Mouse (Mus musculus): ENCODE measurements around the gene C2cd5. TPM values are rescaled to one million over a fixed set of nuclear protein-coding genes. Genes with fewer than 3 reads are reported as not detected.
A peak's percentile ranks its signal among the peaks of the same experiment; 100 is the strongest.
"Not testable (repeated sequence)": the region's sequence is repeated elsewhere in the genome, so short reads cannot be mapped to it uniquely, and the experiment has no call there.

Gene C2cd5
- polyA plus RNA-seq, 1 experiment from 2014 or later: 43.9 TPM

GRCm38 (mm10) chr6:143005209-143005608, 94.7 kb downstream of the C2cd5 start:
- H3K9me3 ChIP-seq (replicated peaks); H3K4me3 ChIP-seq (replicated peaks); H3K9ac ChIP-seq (replicated peaks); ATAC-seq (ENCODE audit: low FRiP score); H3K27me3 ChIP-seq (replicated peaks); H3K4me2 ChIP-seq; H3K27ac ChIP-seq (replicated peaks); H3K4me1 ChIP-seq: not testable (repeated sequence)
- WGBS: 91% methylated on average over 9 of the region's 9 CpGs
- peaks cover 12% of the 10 kb centered on the region for H3K36me3 ChIP-seq

- H3K4me2 ChIP-seq: no peak overlapping the region
- ATAC-seq (ENCODE audit: low FRiP score): no peak
- H3K36me3 ChIP-seq: peaks cover 9% of the 10 kb centered on the region
- no peak overlapping the region for H3K9ac ChIP-seq (replicated peaks)
- no peaks in the 10 kb centered on the region for H3K9me3 ChIP-seq (replicated peaks)
- no peaks in the 10 kb centered on the region for H3K4me1 ChIP-seq
- H3K27ac ChIP-seq (replicated peaks): no peak overlapping the region
- H3K27me3 ChIP-seq (replicated peaks): no peaks in the 10 kb centered on the region
- H3K4me3 ChIP-seq (replicated peaks): no peak overlapping the region
- 78% methylated on average over 9 of the region's 9 CpGs for WGBS
These were observed 95.1 kb downstream of the C2cd5 start for GRCm38 (mm10) chr6:143004801-143005200.

GRCm38 (mm10) chr6:142998221-142998999, 101.5 kb downstream of the C2cd5 start:
- Histone ChIP-seq H3K9me3 (replicated peaks) (no peaks in the 10 kb centered on the region), H3K4me3 (replicated peaks) (no peak overlapping the region), H3K9ac (replicated peaks) (no peak overlapping the region), H3K27ac (replicated peaks) (no peak overlapping the region), H3K4me1 (peaks cover 20% of the 10 kb centered on the region), H3K36me3 (no peaks in the 10 kb centered on the region), H3K27me3 (replicated peaks) (no peaks in the 10 kb centered on the region), H3K4me2 (no peak overlapping the region)
- WGBS: 54% methylated on average over 12 of the region's 12 CpGs
- no peak; the same call in 1 of the 2 replicates for ATAC-seq (ENCODE audit: low FRiP score)

GRCm38 (mm10) chr6:142996887-142997286, 103.1 kb downstream of the C2cd5 start:
- peaks cover 30% of the 10 kb centered on the region for H3K4me1 ChIP-seq
- no peak overlapping the region for H3K9ac ChIP-seq (replicated peaks)
- H3K36me3 ChIP-seq: no peaks in the 10 kb centered on the region
- H3K4me2 ChIP-seq: no peak overlapping the region
- WGBS: 75% methylated on average over 3 of the region's 3 CpGs
- ATAC-seq (ENCODE audit: low FRiP score): no peak
- no peaks in the 10 kb centered on the region for H3K9me3 ChIP-seq (replicated peaks)
- no peak overlapping the region for H3K27ac ChIP-seq (replicated peaks)
- no peaks in the 10 kb centered on the region for H3K27me3 ChIP-seq (replicated peaks)
- no peak overlapping the region for H3K4me3 ChIP-seq (replicated peaks)

GRCm38 (mm10) chr6:142995567-142995966, 104.4 kb downstream of the C2cd5 start:
- Histone ChIP-seq H3K9me3 (replicated peaks) (no peaks in the 10 kb centered on the region), H3K4me3 (replicated peaks) (no peak overlapping the region), H3K4me2 (no peak overlapping the region), H3K27ac (replicated peaks) (no peak overlapping the region), H3K9ac (replicated peaks) (no peak overlapping the region), H3K4me1 (peaks cover 39% of the 10 kb centered on the region), H3K36me3 (no peaks in the 10 kb centered on the region), H3K27me3 (replicated peaks) (no peaks in the 10 kb centered on the region)
- no peak for ATAC-seq (ENCODE audit: low FRiP score)
- 72% methylated on average over 5 of the region's 5 CpGs for WGBS

GRCm38 (mm10) chr6:142994821-142995220, 105.1 kb downstream of the C2cd5 start:
- no peak overlapping the region for H3K27ac ChIP-seq (replicated peaks)
- no peak overlapping the region for H3K9ac ChIP-seq (replicated peaks)
- no peaks in the 10 kb centered on the region for H3K27me3 ChIP-seq (replicated peaks)
- no peaks in the 10 kb centered on the region for H3K36me3 ChIP-seq
- peaks cover 39% of the 10 kb centered on the region for H3K4me1 ChIP-seq
- H3K9me3 ChIP-seq (replicated peaks): no peaks in the 10 kb centered on the region
- ATAC-seq (ENCODE audit: low FRiP score): no peak
- WGBS: 47% methylated on average over 7 of the region's 7 CpGs
- no peak overlapping the region for H3K4me3 ChIP-seq (replicated peaks)
- no peak overlapping the region for H3K4me2 ChIP-seq

GRCm38 (mm10) chr6:142993705-142994698, 105.9 kb downstream of the C2cd5 start:
- Histone ChIP-seq H3K4me2 (no peak overlapping the region), H3K27ac (replicated peaks) (0 out of 2 replicates have a peak overlapping the region, but pooled peaks have one; percentile 42), H3K36me3 (no peaks in the 10 kb centered on the region), H3K9ac (replicated peaks) (no peak overlapping the region), H3K4me3 (replicated peaks) (no peak overlapping the region), H3K9me3 (replicated peaks) (no peaks in the 10 kb centered on the region), H3K4me1 (peaks cover 39% of the 10 kb centered on the region), H3K27me3 (replicated peaks) (no peaks in the 10 kb centered on the region)
- WGBS: 23% methylated on average over 14 of the region's 14 CpGs
- ATAC-seq (ENCODE audit: low FRiP score): 0 out of 2 replicates have a peak, but pooled peaks have one; percentile 32

- 85% methylated on average over 2 of the region's 2 CpGs for WGBS
- no peaks in the 10 kb centered on the region for H3K36me3 ChIP-seq
- H3K27me3 ChIP-seq (replicated peaks): no peaks in the 10 kb centered on the region
- peaks cover 33% of the 10 kb centered on the region for H3K4me1 ChIP-seq
- no peak overlapping the region for H3K9ac ChIP-seq (replicated peaks)
- H3K9me3 ChIP-seq (replicated peaks): no peaks in the 10 kb centered on the region
- H3K27ac ChIP-seq (replicated peaks): no peak overlapping the region
- ATAC-seq (ENCODE audit: low FRiP score): no peak
- no peak overlapping the region for H3K4me3 ChIP-seq (replicated peaks)
- no peak overlapping the region for H3K4me2 ChIP-seq
These were observed 107.0 kb downstream of the C2cd5 start for GRCm38 (mm10) chr6:142992971-142993370.

GRCm38 (mm10) chr6:142992099-142992498, 107.8 kb downstream of the C2cd5 start:
- Histone ChIP-seq H3K4me1 (peaks cover 33% of the 10 kb centered on the region), H3K4me2 (no peak overlapping the region), H3K9ac (replicated peaks) (no peak overlapping the region), H3K27ac (replicated peaks) (no peak overlapping the region), H3K36me3 (no peaks in the 10 kb centered on the region), H3K4me3 (replicated peaks) (no peak overlapping the region), H3K27me3 (replicated peaks) (no peaks in the 10 kb centered on the region), H3K9me3 (replicated peaks) (no peaks in the 10 kb centered on the region)
- no peak for ATAC-seq (ENCODE audit: low FRiP score)
- 35% methylated on average over 7 of the region's 7 CpGs for WGBS

- H3K4me3 ChIP-seq (replicated peaks): no peak overlapping the region
- H3K9me3 ChIP-seq (replicated peaks): no peaks in the 10 kb centered on the region
- ATAC-seq (ENCODE audit: low FRiP score): no peak
- no peak overlapping the region for H3K27ac ChIP-seq (replicated peaks)
- no peak overlapping the region for H3K4me2 ChIP-seq
- H3K9ac ChIP-seq (replicated peaks): no peak overlapping the region
- 34% methylated on average over 7 of the region's 7 CpGs for WGBS
- no peaks in the 10 kb centered on the region for H3K27me3 ChIP-seq (replicated peaks)
- peaks cover 33% of the 10 kb centered on the region for H3K4me1 ChIP-seq
- H3K36me3 ChIP-seq: no peaks in the 10 kb centered on the region
These were observed 108.4 kb downstream of the C2cd5 start for GRCm38 (mm10) chr6:142991391-142992059.

- 84% methylated on average over 9 of the region's 9 CpGs for WGBS
- Histone ChIP-seq H3K4me3 (replicated peaks) (no peak overlapping the region), H3K36me3 (no peaks in the 10 kb centered on the region), H3K9ac (replicated peaks) (no peak overlapping the region), H3K4me2 (no peak overlapping the region), H3K27ac (replicated peaks) (no peak overlapping the region), H3K27me3 (replicated peaks) (no peaks in the 10 kb centered on the region), H3K9me3 (replicated peaks) (no peaks in the 10 kb centered on the region), H3K4me1 (peaks cover 33% of the 10 kb centered on the region)
- ATAC-seq (ENCODE audit: low FRiP score): no peak
These were observed 109.4 kb downstream of the C2cd5 start for GRCm38 (mm10) chr6:142990516-142990915.
